Mouse (Mus musculus) cortical plate, adult 2 months (tissue): ENCODE data around the gene Nkx2-3. TPM values are rescaled to one million over a fixed set of nuclear protein-coding genes. Genes with fewer than 3 reads are reported as not detected.

Source experiments
- H3K27ac ChIP-seq: fragments of 200-500 bp; 2 replicates; pipeline ENCODE4 v1.5.1; 2012; ENCODE audit warnings: low read length, control low read depth, inconsistent platforms; ENCODE audit not compliant: insufficient read depth
- H3K4me1 ChIP-seq: fragments of 200-500 bp; 2 replicates; pipeline ENCODE4 v1.6.1; 2011; ENCODE audit warnings: low read length; ENCODE audit not compliant: control insufficient read depth, insufficient read depth
- H3K4me3 ChIP-seq: fragments of 200-500 bp; 2 replicates; pipeline ENCODE4 v1.5.1; 2011; ENCODE audit warnings: mild to moderate bottlenecking, low read length, control low read depth; ENCODE audit not compliant: insufficient read depth
- CTCF ChIP-seq: fragments of 200-500 bp; IDR thresholded peaks from 2 replicates; pipeline ENCODE4 v1.5.1; 2011; ENCODE audit warnings: mild to moderate bottlenecking, control low read depth, low read length; ENCODE audit not compliant: insufficient read depth; ENCODE audit errors: extremely low read depth
- POLR2A ChIP-seq: fragments of 200-500 bp; IDR thresholded peaks from 2 replicates; pipeline ENCODE4 v1.6.1; 2011; ENCODE audit warnings: mild to moderate bottlenecking, low read length, control low read depth; ENCODE audit not compliant: insufficient read depth; ENCODE audit errors: extremely low read depth
- polyA plus RNA-seq: library from polyadenylated mRNA; depleted of rRNA; stranded (reverse); fragments of >200 nt; gene quantifications from 2 replicates; pipeline ENCODE4 v1.2.3, GENCODE M21; 2012; rRNA removed

The Nkx2-3 gene
- polyA plus RNA-seq, 1 experiment = not detected

DNA sequence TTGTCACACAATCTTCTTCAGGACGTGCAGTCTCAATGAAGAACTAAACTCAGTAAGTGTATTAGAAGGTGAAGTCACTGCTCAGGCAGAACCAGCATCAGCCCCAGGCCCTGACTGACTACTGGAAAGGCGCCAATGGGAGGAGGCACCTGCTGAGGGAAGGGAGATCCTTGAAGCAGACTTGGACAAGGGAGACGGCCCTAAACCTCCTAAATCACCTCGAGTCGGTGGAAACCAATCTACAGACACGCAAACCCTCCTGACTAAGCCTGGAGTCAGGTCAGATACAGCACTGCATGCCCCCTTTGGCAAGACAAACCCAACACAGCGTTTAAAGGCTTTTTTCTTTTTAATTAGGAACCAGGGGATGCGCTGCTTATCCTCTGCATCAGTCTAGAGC lies 51.3 kb downstream of the Nkx2-3 start:
- H3K4me1 ChIP-seq = no peaks in the 10 kb centered on the region
- no peak overlapping the region for H3K4me3 ChIP-seq
- H3K27ac ChIP-seq = no peak overlapping the region
- TF ChIP-seq POLR2A (no peak), CTCF (no peak)

Other genes with a start within 250 kb of the Nkx2-3 start
- 0.02 TPM in 2 replicates for gene Hpse2, start 224.0 kb upstream of the Nkx2-3 start, polyA plus RNA-seq
- 52.6 and 59.8 TPM in 2 replicates for gene Cnnm1, start 171.9 kb upstream of the Nkx2-3 start, polyA plus RNA-seq
- gene Got1, start 87.7 kb upstream of the Nkx2-3 start, polyA plus RNA-seq = 366 and 370 TPM in 2 replicates
- gene Slc25a28, start 62.6 kb downstream of the Nkx2-3 start, polyA plus RNA-seq = 106 and 113 TPM in 2 replicates
- 9.5 and 10.5 TPM in 2 replicates for gene Entpd7, start 77.3 kb downstream of the Nkx2-3 start, polyA plus RNA-seq
- 8.3 and 9.5 TPM in 2 replicates for gene Cutc, start 140.7 kb downstream of the Nkx2-3 start, polyA plus RNA-seq
- gene Cox15, start 140.7 kb downstream of the Nkx2-3 start, polyA plus RNA-seq = 14.8 and 15.1 TPM in 2 replicates
- gene Abcc2, start 169.9 kb downstream of the Nkx2-3 start, polyA plus RNA-seq = 0.15 and 0.32 TPM in 2 replicates